Mouse (Mus musculus): ENCODE results near the gene Usp3. TPM values are rescaled to one million over a fixed set of nuclear protein-coding genes. Genes with fewer than 3 reads are reported as not detected.
A peak's percentile ranks its signal among the peaks of the same experiment; 100 is the strongest.

Gene Usp3
- polyA plus RNA-seq, 1 experiment from 2014 or later, result 63.4 TPM

DNA sequence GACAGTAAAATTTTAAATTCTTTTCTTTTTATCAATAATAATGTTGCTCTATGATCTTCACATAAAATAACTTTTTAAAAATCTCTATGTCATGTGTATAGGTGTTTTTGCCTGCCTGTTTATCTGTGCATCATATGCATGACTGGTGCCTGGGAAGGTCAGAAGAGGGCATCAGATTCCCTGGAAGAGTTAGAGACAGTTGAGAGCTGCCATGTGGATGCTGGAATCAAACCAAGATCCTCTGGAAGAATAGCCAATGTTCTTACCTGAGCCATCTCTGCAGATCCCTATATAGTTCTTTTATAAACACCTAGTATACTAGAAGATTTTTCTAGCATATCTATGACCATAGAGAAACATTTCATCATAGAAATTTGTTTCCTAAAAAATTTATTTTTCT, 8.8 kb downstream of the Usp3 start:
- Histone ChIP-seq H3K27me3 (ENCODE audit: insufficient read depth, low read length) (no peaks in the 10 kb centered on the region), H3K9me3 (replicated peaks; ENCODE audit: low read length) (no peaks in the 10 kb centered on the region), H3K27ac (no peak overlapping the region), H3K4me3 (replicated peaks; ENCODE audit: low read depth, low read length) (no peak overlapping the region), H3K4me2 (ENCODE audit: low read length) (no peak overlapping the region), H3K9ac (ENCODE audit: low read depth, low read length) (no peak overlapping the region), H3K36me3 (ENCODE audit: insufficient read depth, low read length) (no peaks in the 10 kb centered on the region), H3K4me1 (replicated peaks; ENCODE audit: insufficient read depth, low read length) (peaks cover 4% of the 10 kb centered on the region; the same call in 1 of the 2 replicates)
- ATAC-seq (replicated peaks; ENCODE audit: low FRiP score, low read depth) (no peak), DNase-seq (ENCODE audit: low spot score) (no peak)
- no peak for TF ChIP-seq CTCF (IDR thresholded peaks at IDR 0.05; ENCODE audit: low read depth)

DNA sequence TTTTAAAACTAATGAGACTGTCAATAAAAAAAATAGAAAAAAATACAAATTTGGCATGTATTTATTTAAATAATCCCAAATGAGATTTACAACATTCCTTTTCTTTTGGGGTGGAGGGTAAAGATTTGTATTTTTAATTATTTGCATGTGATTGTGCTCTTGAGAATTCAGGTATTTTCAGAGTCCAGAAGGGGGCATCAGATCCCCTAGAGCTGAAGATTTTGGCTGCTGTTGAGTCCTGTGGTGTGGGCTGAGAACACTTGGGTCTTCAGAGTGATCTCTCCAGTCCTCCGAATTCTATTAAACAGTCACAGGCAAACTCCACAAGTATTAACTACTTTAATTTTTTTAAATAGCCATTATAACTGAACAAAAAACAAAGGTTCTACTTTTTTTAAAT, 9.7 kb downstream of the Usp3 start:
- H3K4me2 ChIP-seq (ENCODE audit: low read length), result no peak overlapping the region
- DNase-seq (ENCODE audit: low spot score) (no peak), ATAC-seq (replicated peaks; ENCODE audit: low FRiP score, low read depth) (no peak)
- TF ChIP-seq CTCF (IDR thresholded peaks at IDR 0.05; ENCODE audit: low read depth), result peak; percentile 36
- H3K27me3 ChIP-seq (ENCODE audit: insufficient read depth, low read length), result no peaks in the 10 kb centered on the region
- H3K4me3 ChIP-seq (replicated peaks; ENCODE audit: low read depth, low read length), result no peak overlapping the region
- H3K9ac ChIP-seq (ENCODE audit: low read depth, low read length), result no peak overlapping the region
- WGBS, result 92% methylated on average over 1 of the region's 1 CpGs
- H3K36me3 ChIP-seq (ENCODE audit: insufficient read depth, low read length), result no peaks in the 10 kb centered on the region
- no peak overlapping the region for H3K27ac ChIP-seq
- no peaks in the 10 kb centered on the region for H3K4me1 ChIP-seq (replicated peaks; ENCODE audit: insufficient read depth, low read length)
- H3K9me3 ChIP-seq (replicated peaks; ENCODE audit: low read length), result no peaks in the 10 kb centered on the region

DNA sequence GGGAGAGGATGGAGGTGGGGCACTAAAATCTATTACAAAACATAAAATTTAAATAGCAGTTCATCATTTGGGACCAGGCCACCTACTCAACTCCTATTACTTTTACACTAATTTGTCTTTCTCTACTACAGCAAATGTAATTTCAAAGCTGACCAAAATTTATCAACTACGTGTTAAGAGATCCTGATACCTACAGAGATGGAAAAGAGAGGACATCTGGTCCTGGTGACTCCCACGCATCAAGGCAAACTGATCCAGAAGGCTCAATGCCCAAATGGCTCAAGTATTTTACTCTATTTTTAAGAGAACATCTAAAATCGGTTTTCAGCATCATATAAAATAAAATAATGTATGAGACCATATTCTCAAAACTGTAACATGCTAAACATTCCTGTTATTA, 11.2 kb downstream of the Usp3 start:
- Histone ChIP-seq H3K9me3 (replicated peaks; ENCODE audit: low read length) (no peaks in the 10 kb centered on the region), H3K4me1 (replicated peaks; ENCODE audit: insufficient read depth, low read length) (no peaks in the 10 kb centered on the region), H3K27me3 (ENCODE audit: insufficient read depth, low read length) (no peaks in the 10 kb centered on the region), H3K36me3 (ENCODE audit: insufficient read depth, low read length) (no peaks in the 10 kb centered on the region), H3K4me2 (ENCODE audit: low read length) (no peak overlapping the region), H3K4me3 (replicated peaks; ENCODE audit: low read depth, low read length) (no peak overlapping the region), H3K27ac (no peak overlapping the region), H3K9ac (ENCODE audit: low read depth, low read length) (no peak overlapping the region)
- no peak for ATAC-seq (replicated peaks; ENCODE audit: low FRiP score, low read depth)
- DNase-seq (ENCODE audit: low spot score), result no peak
- 67% methylated on average over 3 of the region's 3 CpGs for WGBS
- TF ChIP-seq CTCF (IDR thresholded peaks at IDR 0.05; ENCODE audit: low read depth), result no peak

DNA sequence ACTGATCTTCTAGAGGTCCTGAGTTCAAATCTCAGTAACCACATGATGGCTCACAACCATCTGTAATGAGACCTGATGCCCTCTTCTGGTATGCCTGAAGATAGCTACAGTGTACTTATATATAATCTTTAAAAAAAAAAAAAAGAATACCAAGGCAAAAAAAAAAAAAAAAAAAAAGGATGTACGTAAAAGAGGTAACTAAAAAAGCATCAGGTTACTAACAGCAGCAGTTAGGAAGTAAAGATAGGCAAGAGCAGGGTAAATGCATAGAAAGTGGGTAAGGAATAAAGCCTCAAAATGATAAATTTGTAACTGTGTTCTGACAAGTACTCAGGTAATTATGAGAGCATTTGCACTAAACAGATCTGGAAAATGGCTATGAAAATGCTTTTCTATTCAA, 12.2 kb downstream of the Usp3 start:
- H3K4me1 ChIP-seq (replicated peaks; ENCODE audit: insufficient read depth, low read length), result no peaks in the 10 kb centered on the region
- H3K4me2 ChIP-seq (ENCODE audit: low read length), result no peak overlapping the region

DNA sequence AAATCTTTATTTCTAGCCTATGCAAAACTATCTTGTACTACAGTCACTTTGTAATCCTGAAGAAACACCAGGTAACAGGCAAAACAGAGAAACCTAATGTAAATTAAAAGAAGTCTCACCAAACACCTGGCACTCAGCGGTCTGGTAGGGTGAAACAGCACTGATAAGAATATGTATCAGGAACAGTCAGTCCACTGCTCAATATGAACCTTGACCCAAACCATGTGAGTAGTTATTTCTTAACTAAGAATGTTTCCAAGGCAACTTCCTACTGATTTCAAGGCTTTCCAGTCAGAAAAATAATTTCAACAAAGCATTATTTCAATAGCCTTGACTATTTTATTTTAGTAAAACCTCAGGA, 17.1 kb downstream of the Usp3 start:
- no peak overlapping the region for H3K4me3 ChIP-seq (replicated peaks; ENCODE audit: low read depth, low read length)
- no peaks in the 10 kb centered on the region for H3K9me3 ChIP-seq (replicated peaks; ENCODE audit: low read length)
- no peaks in the 10 kb centered on the region for H3K4me1 ChIP-seq (replicated peaks; ENCODE audit: insufficient read depth, low read length)
- peak overlapping the region; percentile 5; the same call in 1 of the 2 replicates for H3K27ac ChIP-seq
- 73% methylated on average over 1 of the region's 1 CpGs for WGBS
- H3K36me3 ChIP-seq (ENCODE audit: insufficient read depth, low read length), result no peaks in the 10 kb centered on the region
- no peak overlapping the region for H3K4me2 ChIP-seq (ENCODE audit: low read length)
- no peak for DNase-seq (ENCODE audit: low spot score)
- no peak for ATAC-seq (replicated peaks; ENCODE audit: low FRiP score, low read depth)
- H3K9ac ChIP-seq (ENCODE audit: low read depth, low read length), result no peak overlapping the region
- TF ChIP-seq CTCF (IDR thresholded peaks at IDR 0.05; ENCODE audit: low read depth), result no peak
- H3K27me3 ChIP-seq (ENCODE audit: insufficient read depth, low read length), result no peaks in the 10 kb centered on the region

More for the DNA sequence above, 12.2 kb downstream of the Usp3 start:
- no peaks in the 10 kb centered on the region for H3K27me3 ChIP-seq (ENCODE audit: insufficient read depth, low read length)
- TF ChIP-seq CTCF (IDR thresholded peaks at IDR 0.05; ENCODE audit: low read depth), result no peak
- no peaks in the 10 kb centered on the region for H3K36me3 ChIP-seq (ENCODE audit: insufficient read depth, low read length)
- H3K9me3 ChIP-seq (replicated peaks; ENCODE audit: low read length), result no peaks in the 10 kb centered on the region
- H3K27ac ChIP-seq, result no peak overlapping the region
- DNase-seq (ENCODE audit: low spot score) (no peak), ATAC-seq (replicated peaks; ENCODE audit: low FRiP score, low read depth) (no peak)
- H3K9ac ChIP-seq (ENCODE audit: low read depth, low read length), result no peak overlapping the region
- no peak overlapping the region for H3K4me3 ChIP-seq (replicated peaks; ENCODE audit: low read depth, low read length)
- 91% methylated on average over 1 of the region's 1 CpGs for WGBS

DNA sequence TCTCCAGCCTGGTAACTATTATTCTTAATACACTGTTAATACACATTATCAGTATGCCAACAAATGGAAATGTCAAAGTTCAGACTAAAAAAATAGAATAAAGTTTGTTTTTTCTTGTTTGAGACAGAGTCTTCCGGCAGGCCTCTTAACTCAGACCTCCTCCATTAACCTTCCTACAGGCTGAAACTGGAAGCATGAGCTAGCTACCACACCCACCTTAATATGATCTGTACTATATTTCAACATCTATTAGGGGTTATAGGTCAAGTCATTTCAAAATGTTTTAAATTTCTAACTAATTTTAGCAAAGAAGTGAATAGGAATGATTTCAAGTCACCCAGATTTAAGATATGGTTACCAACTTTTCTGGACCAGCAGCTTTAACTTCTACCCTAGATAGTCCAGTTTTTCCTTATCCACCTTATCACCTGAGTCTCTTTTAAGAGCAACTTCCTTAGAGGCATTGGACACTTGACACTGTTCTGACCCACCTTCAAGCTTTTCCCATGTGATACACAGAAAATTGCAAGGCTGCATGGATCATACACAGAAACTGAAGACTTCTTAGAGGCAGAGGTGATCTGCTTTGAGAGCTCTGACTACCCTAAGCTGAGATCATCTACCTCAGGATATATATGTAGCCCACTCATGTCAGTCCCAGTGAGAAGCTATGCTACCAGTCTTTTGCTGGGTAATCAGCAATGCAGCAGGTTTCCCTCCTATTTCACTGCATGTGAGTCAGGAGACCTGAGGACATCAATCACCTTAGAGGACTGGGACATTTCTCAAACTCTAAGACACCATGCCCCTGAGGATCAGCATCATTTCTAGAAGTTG, 17.7 kb downstream of the Usp3 start:
- no peak for DNase-seq (ENCODE audit: low spot score)
- 42% methylated on average over 1 of the region's 1 CpGs for WGBS

More for the DNA sequence above, 17.7 kb downstream of the Usp3 start:
- no peak overlapping the region for H3K4me2 ChIP-seq (ENCODE audit: low read length)
- H3K36me3 ChIP-seq (ENCODE audit: insufficient read depth, low read length), result no peaks in the 10 kb centered on the region
- H3K4me1 ChIP-seq (replicated peaks; ENCODE audit: insufficient read depth, low read length), result no peaks in the 10 kb centered on the region
- no peak overlapping the region for H3K9ac ChIP-seq (ENCODE audit: low read depth, low read length)
- no peak for TF ChIP-seq CTCF (IDR thresholded peaks at IDR 0.05; ENCODE audit: low read depth)
- H3K4me3 ChIP-seq (replicated peaks; ENCODE audit: low read depth, low read length), result no peak overlapping the region
- ATAC-seq (replicated peaks; ENCODE audit: low FRiP score, low read depth), result no peak
- no peaks in the 10 kb centered on the region for H3K27me3 ChIP-seq (ENCODE audit: insufficient read depth, low read length)
- peak overlapping the region; percentile 5; the same call in 1 of the 2 replicates for H3K27ac ChIP-seq
- H3K9me3 ChIP-seq (replicated peaks; ENCODE audit: low read length), result no peaks in the 10 kb centered on the region
